Mouse (Mus musculus) liver, embryonic 14.5 days (tissue): Measurements from ENCODE around the gene Dock9.

Source experiments
- CTCF ChIP-seq: IDR thresholded peaks from 2 replicates; pipeline ENCODE4 v1.5.1; 2016; ENCODE audit warnings: antibody characterized with exemption, low read depth, control low read depth
- EP300 ChIP-seq: IDR thresholded peaks from 2 replicates; pipeline ENCODE4 v1.6.1; 2016; ENCODE audit warnings: antibody characterized with exemption, low read depth

DNA sequence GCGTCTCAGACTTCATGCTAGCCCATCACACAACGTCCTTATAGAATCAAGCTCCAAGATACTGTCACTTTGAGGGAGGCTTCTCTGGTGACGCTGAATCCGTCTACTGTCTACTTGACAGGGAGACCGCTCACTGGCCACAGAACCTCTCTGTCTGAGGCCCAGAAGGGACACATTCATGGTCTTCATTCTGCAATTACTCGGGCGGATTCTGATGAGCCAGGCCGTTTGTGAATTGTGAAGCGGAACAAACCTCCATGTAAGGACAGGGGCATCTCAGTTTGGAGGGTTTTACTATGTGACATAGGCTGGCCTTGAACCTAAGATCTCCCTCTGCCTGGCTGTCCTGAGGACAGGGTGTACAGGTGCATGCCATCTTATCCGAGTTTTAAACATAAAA is 140.7 kb downstream of the Dock9 start:
- TF ChIP-seq CTCF = no peak
- TF ChIP-seq EP300 = no peak
